Mouse (Mus musculus) cerebellum, adult 11 months (tissue): ENCODE data around the gene Gm7247.
"Not testable (repeated sequence)": the region's sequence is repeated elsewhere in the genome, so short reads cannot be mapped to it uniquely, and the experiment has no call there.

ENCODE experiments used
- DNase-seq: peaks from one replicate; pipeline ENCODE4 v3.0.0; 2022

Gene Gm7247

DNA sequence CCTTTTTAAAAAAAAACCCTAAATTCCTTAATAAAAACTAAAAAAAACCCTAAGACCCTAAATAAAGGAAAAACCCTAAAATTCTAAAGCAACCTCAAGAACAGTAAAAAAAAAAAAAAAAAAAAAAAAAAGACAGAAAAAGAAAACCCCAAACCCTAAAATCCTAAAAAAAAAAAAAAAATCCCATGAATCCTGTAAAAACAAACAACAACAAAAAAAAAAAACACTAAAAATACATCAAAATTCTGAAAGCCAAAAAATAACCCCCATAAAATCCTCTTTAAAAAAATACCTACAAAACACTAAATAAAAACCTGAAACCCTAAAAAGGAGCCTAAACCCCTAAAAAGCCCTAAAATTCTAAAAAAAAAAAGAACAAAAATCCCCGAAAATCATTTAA, 135.4 kb downstream of the Gm7247 start:
- DNase-seq = no peak

- DNase-seq = no peak
These were observed 136.4 kb downstream of the Gm7247 start for GRCm38 (mm10) chr14:51497958-51498357.

GRCm38 (mm10) chr14:51499707-51500275, 138.2 kb downstream of the Gm7247 start:
- no peak for DNase-seq

GRCm38 (mm10) chr14:51500461-51500860, 138.9 kb downstream of the Gm7247 start:
- DNase-seq = no peak

GRCm38 (mm10) chr14:51507416-51507815, 145.9 kb downstream of the Gm7247 start:
- no peak for DNase-seq

GRCm38 (mm10) chr14:51552490-51552889, 190.9 kb downstream of the Gm7247 start, which contains the start of gene Gm5622:
Gm5622 (plus strand) TSS chr14:51552790.
- no peak for DNase-seq

DNA sequence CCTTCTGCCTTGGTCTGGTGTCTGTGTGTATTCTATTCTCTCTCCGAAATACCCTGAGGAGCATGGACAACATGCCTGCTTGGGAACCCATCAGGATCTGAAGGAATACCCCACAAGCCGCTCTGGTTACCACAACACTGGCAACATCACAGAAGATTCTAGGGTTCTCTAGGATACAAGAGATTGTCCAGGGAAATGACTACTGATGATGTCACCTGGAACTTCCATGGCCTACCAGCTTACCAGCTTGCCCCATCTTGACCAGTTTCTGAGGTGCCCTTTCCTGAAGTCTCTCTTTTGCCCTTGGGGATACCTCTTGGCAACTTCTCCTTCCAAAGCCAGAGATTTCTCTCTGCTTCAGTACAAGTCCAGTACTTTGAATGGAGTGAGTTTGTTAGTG, 212.4 kb downstream of the Gm7247 start, which contains the start of gene Gm17175:
Gm17175 (minus strand) TSS at position 101 of the 400 bp plus-strand sequence.
- not testable (repeated sequence) for DNase-seq

DNA sequence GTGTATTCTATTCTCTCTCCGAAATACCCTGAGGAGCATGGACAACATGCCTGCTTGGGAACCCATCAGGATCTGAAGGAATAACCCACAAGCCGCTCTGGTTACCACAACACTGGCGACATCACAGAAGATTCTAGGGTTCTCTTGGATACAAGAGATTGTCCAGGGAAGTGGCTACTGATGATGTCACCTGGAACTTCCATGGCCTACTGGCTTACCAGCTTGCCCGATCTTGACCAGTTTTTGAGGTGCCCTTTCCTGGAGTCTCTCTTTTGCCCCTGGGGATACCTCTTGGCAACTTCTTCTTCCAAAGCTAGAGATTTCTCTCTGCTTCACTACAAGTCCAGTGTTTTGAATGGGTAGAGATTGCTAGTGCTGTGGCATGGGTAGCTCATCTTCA, 230.5 kb downstream of the Gm7247 start, which contains the start of gene Gm17174:
Gm17174 (minus strand) TSS at position 101 of the 400 bp plus-strand sequence.
- DNase-seq = not testable (repeated sequence)

GRCm38 (mm10) chr14:51611210-51611609, 249.7 kb downstream of the Gm7247 start, which contains the start of gene Gm17078:
Gm17078 (minus strand) TSS chr14:51611310.
- no peak for DNase-seq
